Mouse (Mus musculus): Measurements from ENCODE around the gene Tmem50a.

DNA sequence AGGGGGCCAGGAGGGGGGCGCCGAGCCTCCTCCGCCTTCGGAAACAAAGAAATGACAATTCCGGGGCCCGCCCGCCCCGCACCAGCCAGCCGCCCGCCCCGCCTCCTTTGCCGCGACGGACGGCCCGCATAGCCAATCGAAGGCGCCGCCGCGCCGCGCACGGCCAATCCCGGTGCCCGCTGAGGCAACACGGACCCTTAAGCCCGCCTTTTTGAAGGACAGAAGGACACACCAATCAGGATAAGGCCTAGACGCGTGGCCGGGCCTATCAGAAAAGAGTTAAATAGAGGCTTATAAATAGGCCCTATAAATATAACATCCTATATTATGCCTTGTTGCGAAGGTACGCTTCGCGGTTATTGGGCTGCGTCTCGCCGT is 61.6 kb downstream of the Tmem50a start, which contains the start of gene Maco1:
- no peak for TF ChIP-seq CTCF (IDR thresholded peaks at IDR 0.05; ENCODE audit: borderline replicate concordance, extremely low read depth, insufficient read depth, insufficient read length)
- no peak; the same call in 1 of the 2 replicates for TF ChIP-seq POLR2A (IDR thresholded peaks at IDR 0.05; ENCODE audit: borderline replicate concordance, extremely low read depth, insufficient read depth, insufficient read length, poor library complexity, severe bottlenecking)
